Mouse (Mus musculus) heart, postnatal 0 days (tissue): ENCODE measurements around the gene Rasgrf2. TPM values are rescaled to one million over a fixed set of nuclear protein-coding genes. Genes with fewer than 3 reads are reported as not detected.

Experiments
- ATAC-seq: fragments of 200-750 bp; cut with Nextera tagmentation; 2 replicates; pipeline ENCODE4 v1.8.0; 2017; ENCODE audit warnings: low read depth, moderate number of reproducible peaks, moderate library complexity; ENCODE audit not compliant: insufficient read depth
- DNase-seq: peaks from one replicate; pipeline ENCODE4 v3.0.0-alpha.2; 2016; ENCODE audit warnings: low spot score
- H3K27ac ChIP-seq: fragments of 300-500 bp; sonication (generic); 2 replicates; pipeline ENCODE4 v1.5.1; 2014; ENCODE audit warnings: low read depth, mild to moderate bottlenecking
- H3K27me3 ChIP-seq: fragments of 300-500 bp; sonication (generic); 2 replicates; pipeline ENCODE4 v1.6.1; 2014; ENCODE audit warnings: low read length, mixed read lengths; ENCODE audit not compliant: control insufficient read depth, insufficient read depth
- H3K36me3 ChIP-seq: fragments of 300-500 bp; sonication (generic); replicated peaks from 2 replicates; pipeline ENCODE4 v1.6.1; 2014; ENCODE audit warnings: low read length, mixed read lengths; ENCODE audit not compliant: control insufficient read depth, insufficient read depth
- H3K4me1 ChIP-seq: fragments of 300-500 bp; sonication (generic); 2 replicates; pipeline ENCODE4 v1.6.1; 2014; ENCODE audit warnings: antibody characterized with exemption; ENCODE audit not compliant: control insufficient read depth, insufficient read depth
- H3K4me2 ChIP-seq: fragments of 300-500 bp; sonication (generic); 2 replicates; pipeline ENCODE4 v1.6.1; 2014; ENCODE audit warnings: low read depth, mild to moderate bottlenecking, low read length, moderate library complexity
- H3K4me3 ChIP-seq: fragments of 300-500 bp; sonication (generic); 2 replicates; pipeline ENCODE4 v1.5.1; 2014; ENCODE audit warnings: low read depth, low read length
- H3K9ac ChIP-seq: fragments of 300-500 bp; sonication (generic); replicated peaks from 2 replicates; pipeline ENCODE4 v1.6.1; 2014; ENCODE audit warnings: low read depth, low read length, mixed read lengths
- H3K9me3 ChIP-seq: fragments of 300-500 bp; sonication (generic); replicated peaks from 2 replicates; pipeline ENCODE4 v1.6.1; 2016; ENCODE audit warnings: low read length; ENCODE audit not compliant: control insufficient read depth
- CTCF ChIP-seq: IDR thresholded peaks from 2 replicates; pipeline ENCODE4 v1.5.1; 2016; ENCODE audit warnings: antibody characterized with exemption, control low read depth, low read depth
- EP300 ChIP-seq: IDR thresholded peaks from 2 replicates; pipeline ENCODE4 v1.6.1; 2016; ENCODE audit warnings: antibody characterized with exemption, low read depth
- WGBS: fragments of 180-500 bp; shearing (Covaris S2); extraction: QIAGEN DNeasy Blood & Tissue Kit; methylation state at CpG from one replicate; pipeline ENCODE4 v1.1.7; 2014; 5-methylcytosine and 5-hydroxymethylcytosine counted together
- polyA plus RNA-seq: library from polyadenylated mRNA; unstranded; fragments of >200 nt; fragmentation: Nextera tagmentation; extraction: Ambion mirVana; gene quantifications from 2 replicates; pipeline ENCODE4 v1.2.1, GENCODE M21; 2015
- total RNA-seq: library from RNA; depleted of rRNA; stranded (reverse); fragments of >200 nt; gene quantifications from 2 replicates; pipeline ENCODE4 v1.2.3, GENCODE M21; 2014; ENCODE audit warnings: low replicate concordance

Rasgrf2 gene
- total and polyA plus RNA-seq, 2 experiments from 2014 or later, result 0.34 to 1.8 TPM

DNA sequence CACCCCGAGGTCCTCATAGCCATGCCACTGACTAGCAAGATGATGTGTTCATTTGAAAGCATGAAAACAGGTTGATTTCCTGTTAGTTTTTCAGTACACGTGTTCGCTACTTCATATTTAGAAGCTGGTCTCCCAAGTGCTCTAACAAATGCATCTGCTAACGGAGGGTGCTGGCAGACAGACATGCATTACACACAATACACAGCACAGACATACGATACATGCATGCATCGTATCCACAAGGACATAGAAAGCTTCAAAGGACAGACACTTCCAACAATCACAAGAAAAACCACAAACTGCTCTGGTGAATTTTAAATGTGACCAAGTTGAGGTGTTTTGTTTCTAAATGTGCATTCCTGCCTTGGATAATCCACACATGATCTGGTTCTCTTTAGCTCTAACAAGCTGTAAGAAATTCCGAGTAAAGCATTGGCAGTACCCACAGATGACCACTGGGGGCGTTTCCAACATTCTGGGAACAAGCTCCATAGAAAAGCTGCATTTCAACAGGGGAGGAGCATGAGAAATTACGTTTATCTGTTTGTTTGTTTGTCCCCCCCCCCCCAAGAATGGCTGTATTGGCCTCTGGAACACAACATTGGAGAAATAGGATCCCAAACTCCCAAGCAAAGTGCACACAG, 249.5 kb downstream of the Rasgrf2 start:
- TF ChIP-seq CTCF (peak; percentile 69), EP300 (no peak)
- Histone ChIP-seq H3K27me3 (no peaks in the 10 kb centered on the region), H3K4me1 (peaks cover 8% of the 10 kb centered on the region; the same call in 1 of the 2 replicates), H3K9me3 (no peaks in the 10 kb centered on the region), H3K4me3 (no peak overlapping the region), H3K27ac (no peak overlapping the region), H3K9ac (no peak overlapping the region), H3K4me2 (no peak overlapping the region), H3K36me3 (no peaks in the 10 kb centered on the region)
- 59% methylated on average over 9 of the region's 9 CpGs for WGBS
- ATAC-seq, result no peak
- peak; percentile 39 for DNase-seq

DNA sequence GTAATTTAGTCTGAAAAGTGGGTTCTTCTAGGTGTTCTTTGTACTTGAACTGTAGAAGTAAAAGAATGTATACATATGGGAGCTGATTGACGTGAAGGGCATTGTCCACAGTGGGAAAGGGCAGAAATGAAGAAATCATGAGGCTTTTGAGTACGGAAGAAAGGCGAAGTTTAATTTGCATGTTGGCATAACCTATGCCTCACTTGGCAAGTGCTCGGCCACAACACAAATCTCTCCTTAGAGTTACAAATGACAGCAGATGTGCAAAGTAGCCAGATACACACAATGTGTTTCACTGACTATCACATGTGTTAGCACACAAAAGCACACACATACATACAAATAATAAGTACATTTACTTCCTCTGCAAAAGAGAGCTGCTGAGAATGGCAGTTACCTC, 251.2 kb downstream of the Rasgrf2 start:
- no peak overlapping the region for H3K4me3 ChIP-seq
- no peaks in the 10 kb centered on the region for H3K36me3 ChIP-seq
- no peak overlapping the region for H3K4me2 ChIP-seq
- no peaks in the 10 kb centered on the region for H3K9me3 ChIP-seq
- WGBS, result 88% methylated on average over 4 of the region's 4 CpGs
- ATAC-seq (no peak), DNase-seq (no peak)
- peaks cover 25% of the 10 kb centered on the region for H3K4me1 ChIP-seq
- no peak overlapping the region for H3K9ac ChIP-seq
- no peak for TF ChIP-seq EP300
- no peak for TF ChIP-seq CTCF
- no peaks in the 10 kb centered on the region for H3K27me3 ChIP-seq
- no peak overlapping the region for H3K27ac ChIP-seq

DNA sequence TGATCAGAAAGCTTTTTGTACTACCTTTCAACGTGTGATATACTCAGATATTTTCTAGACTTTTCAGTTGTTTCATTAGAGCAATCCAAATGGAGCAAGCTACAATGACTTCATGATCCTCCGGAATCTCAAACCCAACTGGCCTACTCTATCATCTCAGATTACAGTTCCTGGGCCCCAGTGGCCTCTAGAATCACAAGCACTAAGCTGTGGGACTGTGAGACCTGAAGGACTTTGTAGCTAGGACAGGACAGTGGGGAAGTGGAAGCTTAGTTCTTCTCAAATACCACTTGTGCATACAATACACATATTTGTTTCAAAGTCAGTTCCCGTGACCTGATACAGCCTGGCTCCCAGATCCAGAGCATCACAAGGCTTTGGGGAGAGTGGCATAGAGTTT, 253.5 kb downstream of the Rasgrf2 start:
- no peak for ATAC-seq
- no peaks in the 10 kb centered on the region for H3K36me3 ChIP-seq
- no peak overlapping the region for H3K9ac ChIP-seq
- TF ChIP-seq CTCF, result no peak
- TF ChIP-seq EP300, result no peak
- no peaks in the 10 kb centered on the region for H3K9me3 ChIP-seq
- no peaks in the 10 kb centered on the region for H3K27me3 ChIP-seq
- DNase-seq, result no peak
- 54% methylated on average over 3 of the region's 3 CpGs for WGBS
- H3K4me3 ChIP-seq, result no peak overlapping the region
- H3K27ac ChIP-seq, result peak overlapping the region; percentile 94
- H3K4me2 ChIP-seq, result peak overlapping the region; percentile 45
- H3K4me1 ChIP-seq, result peaks cover 35% of the 10 kb centered on the region

DNA sequence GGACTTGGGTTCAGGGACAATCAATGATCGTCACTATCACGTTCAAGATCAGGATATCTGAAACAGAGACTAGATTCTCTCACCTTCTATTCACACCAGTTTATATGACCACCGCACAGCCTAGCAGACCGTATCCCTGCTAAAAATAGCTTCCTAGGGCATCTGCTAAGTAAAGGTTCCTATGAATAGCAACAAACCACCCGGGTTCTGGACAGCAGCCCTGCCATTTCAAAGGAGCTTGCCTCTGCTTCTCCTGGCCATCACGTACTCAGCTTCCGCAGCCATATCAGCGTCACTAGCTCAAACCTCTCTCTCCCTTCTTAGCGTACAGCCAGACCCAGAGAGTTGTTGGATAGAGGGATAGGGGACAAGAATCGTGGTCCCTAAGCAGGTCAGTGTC, 254.1 kb downstream of the Rasgrf2 start:
- Histone ChIP-seq H3K4me3 (no peak overlapping the region), H3K27me3 (no peaks in the 10 kb centered on the region), H3K9ac (no peak overlapping the region; the same call in 1 of the 2 replicates), H3K4me1 (peaks cover 35% of the 10 kb centered on the region), H3K4me2 (peak overlapping the region; percentile 48), H3K27ac (peak overlapping the region; percentile 94), H3K9me3 (no peaks in the 10 kb centered on the region), H3K36me3 (no peaks in the 10 kb centered on the region)
- 29% methylated on average over 10 of the region's 10 CpGs for WGBS
- TF ChIP-seq EP300 (no peak), CTCF (no peak)
- DNase-seq (peak; percentile 87), ATAC-seq (peak; percentile 79)

DNA sequence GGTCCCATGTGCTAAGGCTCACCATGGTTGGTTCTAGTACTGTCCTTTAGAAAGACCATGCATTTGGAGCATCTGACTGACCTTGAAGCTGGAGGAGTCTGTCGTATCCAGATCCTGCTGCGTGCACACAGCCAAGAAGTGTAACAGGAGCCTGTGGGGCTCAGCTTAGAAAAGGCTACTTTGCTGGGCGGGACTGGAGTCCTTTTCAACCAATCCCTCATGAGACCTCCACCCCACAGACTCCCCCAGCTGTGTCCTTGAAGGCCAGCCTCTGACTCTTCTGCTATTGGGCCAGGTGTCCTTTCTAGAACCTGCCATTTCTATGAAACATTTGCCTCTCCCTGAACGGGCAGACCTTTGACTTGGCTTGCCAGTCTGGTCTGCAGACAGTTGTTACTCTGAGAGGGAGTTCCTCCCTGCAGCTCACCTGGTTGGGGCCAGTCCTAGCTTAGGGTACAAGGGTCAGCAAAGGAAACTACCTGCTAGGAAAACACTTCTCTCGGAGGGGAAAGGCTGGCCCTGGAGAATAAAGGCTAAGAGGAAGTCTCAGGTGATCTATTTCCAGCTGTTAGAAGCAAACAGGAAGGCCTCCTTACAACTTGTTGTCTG, 254.6 kb downstream of the Rasgrf2 start, which contains the start of gene Ckmt2:
Ckmt2 (minus strand) TSS at position 145 of the 609 bp plus-strand sequence.
- Histone ChIP-seq H3K9ac (peak within 1 kb of the TSS; percentile 30; the same call in 1 of the 2 replicates), H3K4me3 (peak within 1 kb of the TSS; percentile 29)

More for the DNA sequence above, 254.6 kb downstream of the Rasgrf2 start, which contains the start of gene Ckmt2:
- DNase-seq (peak; percentile 53), ATAC-seq (peak; percentile 71)
- H3K4me2 ChIP-seq, result peak within 1 kb of the TSS; percentile 48
- no peaks in the 10 kb centered on the region for H3K27me3 ChIP-seq
- H3K9me3 ChIP-seq, result no peaks in the 10 kb centered on the region
- H3K27ac ChIP-seq, result peak within 1 kb of the TSS; percentile 94
- no peak for TF ChIP-seq EP300
- TF ChIP-seq CTCF, result no peak
- no peaks in the 10 kb centered on the region for H3K36me3 ChIP-seq
- 39% methylated on average over 5 of the region's 5 CpGs for WGBS
- H3K4me1 ChIP-seq, result peaks cover 35% of the 10 kb centered on the region
